Mouse (Mus musculus): ENCODE measurements around the gene Pglyrp1.

Pglyrp1 gene

GRCm38 (mm10) chr7:18926911-18927310, 55.8 kb downstream of the Pglyrp1 start:
- no peak for DNase-seq (ENCODE audit: low spot score)

GRCm38 (mm10) chr7:18927759-18928158, 56.6 kb downstream of the Pglyrp1 start:
- no peak for DNase-seq (ENCODE audit: low spot score)

All from MN1 (cell line).